Mouse (Mus musculus): ENCODE data around the gene Rom1. TPM values are rescaled to one million over a fixed set of nuclear protein-coding genes. Genes with fewer than 3 reads are reported as not detected.

The Rom1 gene
- total and polyA plus RNA-seq, 2 experiments from 2014 or later, result 2.7 to 6.3 TPM

DNA sequence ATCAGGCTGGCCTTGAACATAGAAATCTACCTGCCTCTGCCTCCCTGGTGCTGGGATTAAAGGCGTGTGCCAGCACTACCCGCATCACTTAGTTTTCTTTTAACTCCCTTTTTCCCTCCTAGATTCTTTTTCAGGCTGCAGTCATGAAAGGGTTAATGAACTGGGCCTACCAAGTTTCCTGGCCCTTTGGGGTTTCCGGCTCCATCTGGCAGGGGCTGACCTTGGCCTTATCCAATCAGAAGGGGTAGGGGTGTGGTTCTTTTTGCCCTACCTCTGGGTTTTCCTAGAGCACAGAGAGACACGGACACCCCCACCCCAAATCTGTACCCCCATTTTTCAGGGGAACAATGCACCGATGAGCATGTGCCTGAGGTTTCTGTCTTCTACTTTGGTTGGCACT is 15.6 kb upstream of the Rom1 start:
- no peak for TF ChIP-seq CTCF (IDR thresholded peaks at IDR 0.05)
- H3K36me3 ChIP-seq (ENCODE audit: insufficient read depth, low read length), result peaks cover 39% of the 10 kb centered on the region
- peak; percentile 85 for DNase-seq (ENCODE audit: low spot score)
- H3K4me2 ChIP-seq (ENCODE audit: low read depth, low read length, poor library complexity, severe bottlenecking), result no peak overlapping the region
- no peaks in the 10 kb centered on the region for H3K9me3 ChIP-seq (ENCODE audit: low read length)
- H3K9ac ChIP-seq (replicated peaks; ENCODE audit: low read length, poor library complexity, severe bottlenecking), result peak overlapping the region; percentile 8; the same call in 1 of the 2 replicates
- H3K27ac ChIP-seq (ENCODE audit: low read depth, low read length), result no peak overlapping the region
- no peak for ATAC-seq (ENCODE audit: low FRiP score)
- 36% methylated on average over 5 of the region's 5 CpGs for WGBS
- H3K27me3 ChIP-seq (ENCODE audit: insufficient read depth, low read length), result no peaks in the 10 kb centered on the region
- H3K4me1 ChIP-seq (ENCODE audit: insufficient read depth, low read length), result no peaks in the 10 kb centered on the region; the same call in 1 of the 2 replicates
- H3K4me3 ChIP-seq (ENCODE audit: low read depth, low read length), result no peak overlapping the region

DNA sequence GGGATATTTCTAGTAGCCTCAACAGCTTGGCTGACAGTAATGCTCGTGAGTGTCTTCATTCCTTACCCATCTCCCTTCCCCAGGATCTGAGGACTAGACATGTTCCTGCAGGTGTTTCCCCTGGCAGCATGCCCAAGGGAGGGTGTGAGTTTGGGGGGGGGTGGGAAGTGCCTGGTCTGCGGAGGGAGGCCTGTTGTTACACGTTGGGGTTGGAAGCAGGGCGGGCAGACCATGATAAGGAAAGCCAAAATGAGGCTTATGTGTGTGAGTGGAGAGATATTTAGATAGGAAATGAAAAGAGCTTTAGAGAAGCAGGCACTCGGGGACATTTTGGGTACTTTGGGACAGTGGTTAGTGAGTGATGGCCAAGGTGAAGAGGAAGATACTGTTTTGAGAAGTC is 14.9 kb upstream of the Rom1 start:
- TF ChIP-seq CTCF (IDR thresholded peaks at IDR 0.05), result no peak
- H3K27me3 ChIP-seq (ENCODE audit: insufficient read depth, low read length), result no peaks in the 10 kb centered on the region
- no peak for DNase-seq (ENCODE audit: low spot score)
- H3K36me3 ChIP-seq (ENCODE audit: insufficient read depth, low read length), result peaks cover 35% of the 10 kb centered on the region
- no peaks in the 10 kb centered on the region; the same call in 1 of the 2 replicates for H3K4me1 ChIP-seq (ENCODE audit: insufficient read depth, low read length)
- ATAC-seq (ENCODE audit: low FRiP score), result no peak
- H3K9me3 ChIP-seq (ENCODE audit: low read length), result no peaks in the 10 kb centered on the region
- H3K27ac ChIP-seq (ENCODE audit: low read depth, low read length), result no peak overlapping the region
- H3K4me3 ChIP-seq (ENCODE audit: low read depth, low read length), result no peak overlapping the region
- no peak overlapping the region for H3K4me2 ChIP-seq (ENCODE audit: low read depth, low read length, poor library complexity, severe bottlenecking)
- H3K9ac ChIP-seq (replicated peaks; ENCODE audit: low read length, poor library complexity, severe bottlenecking), result 0 out of 2 replicates have a peak overlapping the region, but pooled peaks have one; percentile 29
- 66% methylated on average over 5 of the region's 5 CpGs for WGBS

DNA sequence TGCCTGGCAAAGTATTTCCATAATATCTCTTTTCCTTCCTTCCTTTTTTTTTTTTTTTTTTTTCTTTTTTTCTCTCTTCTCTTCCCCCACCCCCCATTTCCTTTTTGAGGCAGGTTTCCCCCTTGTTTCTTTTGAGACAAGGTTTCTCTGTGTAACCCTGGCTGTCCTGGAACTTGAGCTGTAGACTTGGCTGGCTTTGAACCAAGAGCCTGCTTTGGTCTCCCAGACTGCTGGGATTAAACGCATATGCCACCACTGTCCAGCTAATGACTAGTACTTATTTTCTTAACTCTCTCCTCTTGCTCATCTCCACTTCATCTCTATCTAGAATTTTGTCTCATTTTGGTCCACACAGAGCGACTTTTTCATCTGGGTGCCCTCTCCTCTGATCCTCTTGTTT is 13.9 kb upstream of the Rom1 start:
- no peak for TF ChIP-seq CTCF (IDR thresholded peaks at IDR 0.05)
- Histone ChIP-seq H3K9me3 (ENCODE audit: low read length) (no peaks in the 10 kb centered on the region), H3K27ac (ENCODE audit: low read depth, low read length) (no peak overlapping the region), H3K36me3 (ENCODE audit: insufficient read depth, low read length) (peaks cover 25% of the 10 kb centered on the region), H3K4me2 (ENCODE audit: low read depth, low read length, poor library complexity, severe bottlenecking) (peak overlapping the region; percentile 63), H3K27me3 (ENCODE audit: insufficient read depth, low read length) (no peaks in the 10 kb centered on the region), H3K9ac (replicated peaks; ENCODE audit: low read length, poor library complexity, severe bottlenecking) (peak overlapping the region; percentile 87; the same call in 1 of the 2 replicates), H3K4me1 (ENCODE audit: insufficient read depth, low read length) (no peaks in the 10 kb centered on the region; the same call in 1 of the 2 replicates), H3K4me3 (ENCODE audit: low read depth, low read length) (peak overlapping the region; percentile 71)
- ATAC-seq (ENCODE audit: low FRiP score) (no peak), DNase-seq (ENCODE audit: low spot score) (no peak)
- 69% methylated on average over 2 of the region's 2 CpGs for WGBS

DNA sequence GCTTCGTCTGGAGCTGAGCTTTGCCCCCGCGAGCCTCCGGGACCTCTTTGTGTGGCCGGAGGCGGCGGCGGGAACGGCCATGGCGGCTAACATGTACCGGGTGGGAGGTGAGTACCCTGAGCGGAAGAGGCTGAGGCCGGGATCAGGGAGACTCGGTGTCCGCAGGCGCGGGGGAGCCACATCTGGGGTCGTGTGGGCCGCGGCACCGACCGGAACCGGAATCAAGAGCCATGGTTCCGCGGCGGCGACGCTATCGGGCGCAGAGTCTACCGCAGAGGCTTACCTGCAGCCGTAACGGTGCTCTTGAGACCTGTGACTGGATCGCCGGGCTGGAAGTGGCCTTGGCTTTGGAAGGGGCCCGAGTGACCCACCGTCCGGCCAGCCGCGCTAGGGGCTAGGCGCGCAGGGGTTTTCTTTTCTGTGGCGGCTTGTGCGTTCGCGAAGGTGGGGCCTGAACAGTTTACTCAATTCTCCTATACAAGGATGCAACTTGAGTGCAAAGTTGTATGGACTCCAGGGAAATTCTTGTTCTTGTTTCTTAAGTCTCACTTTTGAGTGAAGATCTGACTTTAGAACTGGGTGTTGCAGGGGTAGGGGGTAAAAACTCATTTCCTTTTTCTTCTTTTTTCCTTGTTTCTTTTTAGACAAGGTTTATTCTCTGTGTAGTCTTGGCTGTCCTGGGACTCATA is 13.3 kb upstream of the Rom1 start:
- WGBS, result under 1% methylated on average over 46 of the region's 46 CpGs
- TF ChIP-seq CTCF (IDR thresholded peaks at IDR 0.05), result no peak
- Histone ChIP-seq H3K4me3 (ENCODE audit: low read depth, low read length) (peak overlapping the region; percentile 71), H3K4me2 (ENCODE audit: low read depth, low read length, poor library complexity, severe bottlenecking) (peak overlapping the region; percentile 63), H3K27ac (ENCODE audit: low read depth, low read length) (peak overlapping the region; percentile 95), H3K9me3 (ENCODE audit: low read length) (no peaks in the 10 kb centered on the region), H3K27me3 (ENCODE audit: insufficient read depth, low read length) (no peaks in the 10 kb centered on the region), H3K36me3 (ENCODE audit: insufficient read depth, low read length) (peaks cover 18% of the 10 kb centered on the region), H3K4me1 (ENCODE audit: insufficient read depth, low read length) (no peaks in the 10 kb centered on the region; the same call in 1 of the 2 replicates), H3K9ac (replicated peaks; ENCODE audit: low read length, poor library complexity, severe bottlenecking) (peak overlapping the region; percentile 87)
- DNase-seq (ENCODE audit: low spot score) (peak; percentile 50), ATAC-seq (ENCODE audit: low FRiP score) (peak; percentile 79)

DNA sequence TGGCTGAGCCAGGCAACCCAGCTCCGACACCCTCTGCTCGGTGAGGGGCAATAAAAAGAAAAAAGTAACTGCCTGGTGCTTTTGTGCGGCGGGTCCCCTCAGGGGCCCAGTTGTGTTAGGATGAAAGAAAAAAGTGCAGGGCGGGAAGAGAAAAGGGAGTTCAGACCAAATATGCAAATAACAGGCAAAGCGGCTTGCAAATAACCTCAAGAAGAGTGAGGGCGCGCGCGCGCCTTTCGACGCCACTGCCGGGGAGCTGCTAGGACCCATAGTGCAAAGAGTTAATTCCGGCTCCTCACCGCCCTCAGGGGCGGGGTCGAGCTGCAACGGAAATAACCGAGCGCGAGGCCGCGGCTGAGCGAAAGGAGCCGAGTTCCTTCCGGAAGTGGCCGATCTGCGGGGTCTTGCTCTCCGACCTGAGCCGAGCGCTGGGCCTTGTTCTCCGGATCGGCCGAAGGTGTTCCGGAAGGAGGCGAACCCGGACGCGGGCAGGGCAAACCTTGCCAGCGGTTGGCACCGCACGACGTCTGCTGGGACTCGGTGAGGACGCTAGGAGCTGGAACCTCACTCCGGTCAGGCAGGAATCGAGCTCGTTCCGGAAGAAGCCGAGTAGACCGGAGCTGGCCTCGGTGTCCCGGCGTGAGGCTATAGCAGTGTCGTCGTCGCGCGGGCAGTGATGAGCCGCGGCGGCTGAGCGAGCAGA is 12.5 kb upstream of the Rom1 start, which contains the start of gene Mta2:
Mta2 (plus strand) TSS at position 361 of the 703 bp plus-strand sequence.
- H3K4me1 ChIP-seq (ENCODE audit: insufficient read depth, low read length), result no peaks in the 10 kb centered on the region; the same call in 1 of the 2 replicates
- ATAC-seq (ENCODE audit: low FRiP score) (peak; percentile 95), DNase-seq (ENCODE audit: low spot score) (peak; percentile 98)
- 1% methylated on average over 64 of the region's 64 CpGs for WGBS
- H3K27me3 ChIP-seq (ENCODE audit: insufficient read depth, low read length), result no peaks in the 10 kb centered on the region
- H3K27ac ChIP-seq (ENCODE audit: low read depth, low read length), result peak within 1 kb of the TSS; percentile 95
- TF ChIP-seq CTCF (IDR thresholded peaks at IDR 0.05), result peak; percentile 41
- no peaks in the 10 kb centered on the region for H3K9me3 ChIP-seq (ENCODE audit: low read length)
- H3K4me3 ChIP-seq (ENCODE audit: low read depth, low read length), result peak within 1 kb of the TSS; percentile 71
- H3K36me3 ChIP-seq (ENCODE audit: insufficient read depth, low read length), result peaks cover 12% of the 10 kb centered on the region
- H3K4me2 ChIP-seq (ENCODE audit: low read depth, low read length, poor library complexity, severe bottlenecking), result peak within 1 kb of the TSS; percentile 63
- peak within 1 kb of the TSS; percentile 87 for H3K9ac ChIP-seq (replicated peaks; ENCODE audit: low read length, poor library complexity, severe bottlenecking)

DNA sequence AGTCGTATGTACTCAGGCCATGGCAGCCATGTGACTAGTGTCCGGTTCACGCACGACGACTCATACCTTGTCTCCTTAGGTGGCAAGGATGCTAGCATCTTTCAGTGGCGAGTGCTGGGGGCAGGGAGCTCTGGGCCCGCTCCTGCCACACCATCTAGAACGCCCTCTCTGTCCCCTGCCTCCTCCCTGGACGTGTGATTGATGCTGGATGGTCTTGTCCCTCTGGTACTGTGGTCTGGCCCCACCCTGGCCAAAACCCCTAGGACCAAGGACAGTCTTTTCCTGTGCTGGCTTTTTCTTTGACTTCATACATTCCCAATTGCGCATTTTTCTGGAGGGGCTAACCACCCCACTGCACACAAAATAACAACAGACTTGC is 12.0 kb upstream of the Rom1 start:
- Histone ChIP-seq H3K36me3 (ENCODE audit: insufficient read depth, low read length) (peaks cover 9% of the 10 kb centered on the region), H3K27me3 (ENCODE audit: insufficient read depth, low read length) (no peaks in the 10 kb centered on the region), H3K27ac (ENCODE audit: low read depth, low read length) (no peak overlapping the region), H3K9me3 (ENCODE audit: low read length) (no peaks in the 10 kb centered on the region), H3K9ac (replicated peaks; ENCODE audit: low read length, poor library complexity, severe bottlenecking) (peak overlapping the region; percentile 55), H3K4me2 (ENCODE audit: low read depth, low read length, poor library complexity, severe bottlenecking) (peak overlapping the region; percentile 63), H3K4me3 (ENCODE audit: low read depth, low read length) (peak overlapping the region; percentile 71), H3K4me1 (ENCODE audit: insufficient read depth, low read length) (no peaks in the 10 kb centered on the region; the same call in 1 of the 2 replicates)
- no peak for TF ChIP-seq CTCF (IDR thresholded peaks at IDR 0.05)
- DNase-seq (ENCODE audit: low spot score) (no peak), ATAC-seq (ENCODE audit: low FRiP score) (peak; percentile 3; the same call in 1 of the 2 replicates)
- WGBS, result 38% methylated on average over 10 of the region's 10 CpGs
